ENCODE assay signal across 30 mouse cellular contexts in genomic region chr17:29311602-29312001, GRCm38 (mm10). TPM values are rescaled to one million over a fixed set of nuclear protein-coding genes. Genes with fewer than 3 reads are reported as not detected.
DNase-seq lines count a peak whose midpoint lies in the region; ATAC-seq and TF ChIP-seq lines count a peak whose summit lies in the region.
"Had no signal": no experiment of that assay in that cellular context is flagged by ENCODE, and none has a peak within 500 bp of the region (broad histone marks: within the 10 kb centered on the region; RNA-seq: fewer than 3 reads in every experiment).

No protein-coding gene starts in this region.

- H3K4me3 ChIP-seq in layer of hippocampus, adult 2 months = no peak overlapping the region
- H3K4me3 ChIP-seq in limb, embryonic 15.5 days = no peak overlapping the region
- no peak overlapping the region for H3K4me3 ChIP-seq in limb, embryonic 10.5 days
- H3K4me3 ChIP-seq: embryonic facial prominence, embryonic 12.5 days; embryonic facial prominence, embryonic 15.5 days; heart, adult 2 months; heart, embryonic 10.5 days; heart, embryonic 13.5 days had no signal

- no peak overlapping the region for H3K9ac ChIP-seq in limb, embryonic 15.5 days
- H3K9ac ChIP-seq: embryonic facial prominence, embryonic 12.5 days; embryonic facial prominence, embryonic 15.5 days; forebrain, postnatal 0 days; heart, embryonic 13.5 days; hindbrain, embryonic 14.5 days had no signal

- H3K27ac ChIP-seq in layer of hippocampus, adult 2 months = peak overlapping the region; percentile 75
- peak overlapping the region; percentile 17; the same call in 1 of the 2 replicates for H3K27ac ChIP-seq in limb, embryonic 15.5 days
- H3K27ac ChIP-seq in limb, embryonic 10.5 days = no peak overlapping the region
- H3K27ac ChIP-seq: embryonic facial prominence, embryonic 12.5 days; heart, adult 2 months; heart, embryonic 10.5 days; heart, embryonic 13.5 days; hindbrain, embryonic 14.5 days; hindbrain, postnatal 0 days had no signal

- H3K27me3 ChIP-seq in limb, embryonic 15.5 days = no peaks in the 10 kb centered on the region
- no peaks in the 10 kb centered on the region for H3K27me3 ChIP-seq in limb, embryonic 10.5 days (ENCODE audit: low read depth, poor library complexity, severe bottlenecking)
- H3K27me3 ChIP-seq: CH12.LX; embryonic facial prominence, embryonic 12.5 days; embryonic facial prominence, embryonic 15.5 days had no signal

- H3K9me3 ChIP-seq in limb, embryonic 15.5 days = no peaks in the 10 kb centered on the region
- H3K9me3 ChIP-seq in limb, embryonic 10.5 days (replicated peaks) = 0 out of 2 replicates have a peak, but pooled peaks cover 3% of the 10 kb centered on the region
- H3K9me3 ChIP-seq: embryonic facial prominence, embryonic 15.5 days had no signal

- ATAC-seq in limb, embryonic 15.5 days (ENCODE audit: insufficient number of reproducible peaks, low FRiP score, low TSS enrichment, low read depth) = no peak
- ATAC-seq: forebrain, embryonic 14.5 days; forebrain, postnatal 0 days; hindbrain, postnatal 0 days had no signal

- peak in 1 of 2 experiments; percentile 37 for DNase-seq in layer of hippocampus, adult 2 months (ENCODE audit: low spot score in 2 of 2)
- DNase-seq in layer of hippocampus, postnatal 14 days (ENCODE audit: low spot score in 2 of 2) = no peak
- DNase-seq in limb, embryonic 10.5 days (ENCODE audit: low spot score) = no peak
- DNase-seq in right cerebral cortex, postnatal 14 days = peak; percentile 22
- no peak for DNase-seq in right cerebral cortex, postnatal 10 days (ENCODE audit: low spot score in 2 of 2)
- DNase-seq in brain, embryonic 14.5 days (ENCODE audit: low read depth) = peak; percentile 11
- DNase-seq in Muller cell, postnatal 12 days (ENCODE audit: inconsistent ontology term) = no peak
- DNase-seq: adrenal gland, adult 8-10 months; adrenal gland, postnatal 25 days; B cell, adult 2 months; cerebellum, adult 11 months; cerebellum, adult 2 months; cerebellum, adult 9-11 months; cerebellum, postnatal 25 days; forebrain, postnatal 0 days; gastrocnemius, postnatal 10 days; gastrocnemius, postnatal 36 days; heart, adult 2 months; heart, postnatal 14 days; heart, postnatal 4 days had no signal

- no peak overlapping the region for H3K4me2 ChIP-seq in limb, embryonic 15.5 days
- H3K4me2 ChIP-seq: embryonic facial prominence, embryonic 12.5 days; embryonic facial prominence, embryonic 15.5 days; heart, embryonic 13.5 days; hindbrain, embryonic 14.5 days had no signal

- TF ChIP-seq CTCF in layer of hippocampus, adult 2 months (conservative IDR thresholded peaks at IDR 0.05) = no peak
- TF ChIP-seq CTCF in brain, embryonic 14.5 days (IDR thresholded peaks at IDR 0.05; ENCODE audit: borderline replicate concordance, extremely low read depth, insufficient read depth, insufficient read length) = no peak

- H3K36me3 ChIP-seq in limb, embryonic 15.5 days = no peaks in the 10 kb centered on the region
- no peaks in the 10 kb centered on the region for H3K36me3 ChIP-seq in limb, embryonic 10.5 days
- H3K36me3 ChIP-seq: embryonic facial prominence, embryonic 12.5 days; embryonic facial prominence, embryonic 15.5 days; G1E; heart, embryonic 10.5 days; heart, embryonic 13.5 days had no signal

- no peak for TF ChIP-seq POLR2A in brain, embryonic 14.5 days (IDR thresholded peaks at IDR 0.05; ENCODE audit: borderline replicate concordance, extremely low read depth, insufficient read depth, insufficient read length, poor library complexity, severe bottlenecking)

- WGBS in limb, embryonic 15.5 days = 76% methylated on average over 8 of the region's 8 CpGs
- WGBS in limb, embryonic 10.5 days = 90% methylated on average over 8 of the region's 8 CpGs

- peaks cover 13% of the 10 kb centered on the region; the same call in 1 of the 2 replicates for H3K4me1 ChIP-seq in limb, embryonic 15.5 days
- peaks cover 24% of the 10 kb centered on the region for H3K4me1 ChIP-seq in limb, embryonic 10.5 days

RNA-seq across cellular contexts. Expression of gene Pi16, which starts 5.9 kb away (rescaled TPM):
- 1 to 10 TPM in 1 of 2 experiments, under 1 TPM in 1; 0.74 to 1.1 TPM for total RNA-seq in layer of hippocampus, adult 2 months (2021)
- 1 to 10 TPM; 1.6 to 1.9 TPM for total RNA-seq in layer of hippocampus, postnatal 14 days (2021)
- 6.5 and 8.0 TPM in 2 replicates for polyA plus RNA-seq in limb, embryonic 15.5 days (2015; fragmentation: Nextera tagmentation; extraction: Ambion mirVana)
- polyA plus RNA-seq in limb, embryonic 10.5 days (2016; fragmentation: Nextera tagmentation; extraction: Ambion mirVana) = 0.34 and 0.35 TPM in 2 replicates
- polyA plus RNA-seq in brain, embryonic 14.5 days (2012; rRNA removed) = 2.9 and 3.6 TPM in 2 replicates

RNA-seq across cellular contexts. Expression of gene Mtch1, which starts 36.1 kb away (rescaled TPM):
- 100 to 1,000 TPM; 587 to 618 TPM for total RNA-seq in layer of hippocampus, adult 2 months (2021)
- 100 to 1,000 TPM; 525 to 527 TPM for total RNA-seq in layer of hippocampus, postnatal 14 days (2021)
- polyA plus RNA-seq in limb, embryonic 15.5 days (2015; fragmentation: Nextera tagmentation; extraction: Ambion mirVana) = 267 and 334 TPM in 2 replicates
- polyA plus RNA-seq in limb, embryonic 10.5 days (2016; fragmentation: Nextera tagmentation; extraction: Ambion mirVana) = 234 and 286 TPM in 2 replicates
- 698 and 767 TPM in 2 replicates for polyA plus RNA-seq in brain, embryonic 14.5 days (2012; rRNA removed)

RNA-seq across cellular contexts. Expression of gene BC004004, which starts 43.0 kb away (rescaled TPM):
- 10 to 100 TPM; 78.9 to 81.5 TPM for total RNA-seq in layer of hippocampus, adult 2 months (2021)
- 10 to 100 TPM; 88.1 to 93.8 TPM for total RNA-seq in layer of hippocampus, postnatal 14 days (2021)
- 84.1 and 95.5 TPM in 2 replicates for polyA plus RNA-seq in limb, embryonic 15.5 days (2015; fragmentation: Nextera tagmentation; extraction: Ambion mirVana)
- polyA plus RNA-seq in limb, embryonic 10.5 days (2016; fragmentation: Nextera tagmentation; extraction: Ambion mirVana) = 47.9 and 52.9 TPM in 2 replicates
- 80.8 and 84.9 TPM in 2 replicates for polyA plus RNA-seq in brain, embryonic 14.5 days (2012; rRNA removed)

RNA-seq across cellular contexts. Expression of gene Ppil1, which starts 47.6 kb away (rescaled TPM):
- 10 to 100 TPM; 14.8 to 16.2 TPM for total RNA-seq in layer of hippocampus, adult 2 months (2021)
- total RNA-seq in layer of hippocampus, postnatal 14 days (2021) = 10 to 100 TPM; 17.3 to 18.1 TPM
- 130 and 132 TPM in 2 replicates for polyA plus RNA-seq in limb, embryonic 15.5 days (2015; fragmentation: Nextera tagmentation; extraction: Ambion mirVana)
- 239 and 250 TPM in 2 replicates for polyA plus RNA-seq in limb, embryonic 10.5 days (2016; fragmentation: Nextera tagmentation; extraction: Ambion mirVana)
- polyA plus RNA-seq in brain, embryonic 14.5 days (2012; rRNA removed) = 66.6 and 73.3 TPM in 2 replicates

RNA-seq across cellular contexts. Expression of gene Fgd2, which starts 49.1 kb away (rescaled TPM):
- 1 to 10 TPM; 3.8 to 4.4 TPM for total RNA-seq in layer of hippocampus, adult 2 months (2021)
- 1 to 10 TPM; 5.6 to 9.0 TPM for total RNA-seq in layer of hippocampus, postnatal 14 days (2021)
- polyA plus RNA-seq in limb, embryonic 15.5 days (2015; fragmentation: Nextera tagmentation; extraction: Ambion mirVana) = 8.5 and 9.7 TPM in 2 replicates
- 6.4 and 6.7 TPM in 2 replicates for polyA plus RNA-seq in limb, embryonic 10.5 days (2016; fragmentation: Nextera tagmentation; extraction: Ambion mirVana)
- polyA plus RNA-seq in brain, embryonic 14.5 days (2012; rRNA removed) = 6.1 and 6.4 TPM in 2 replicates

Comparison
In these comparisons a context has a peak if more than half of its experiments do, and no peak if none do; other contexts are left out.
1. DNase-seq: peak in right cerebral cortex, postnatal 14 days (single experiment) and brain, embryonic 14.5 days (single experiment); none in layer of hippocampus, postnatal 14 days (0 of 2), limb, embryonic 10.5 days (single experiment), right cerebral cortex, postnatal 10 days (0 of 2) and Muller cell, postnatal 12 days (single experiment).